Mouse (Mus musculus): ENCODE data around the gene Cldn5.

DNA sequence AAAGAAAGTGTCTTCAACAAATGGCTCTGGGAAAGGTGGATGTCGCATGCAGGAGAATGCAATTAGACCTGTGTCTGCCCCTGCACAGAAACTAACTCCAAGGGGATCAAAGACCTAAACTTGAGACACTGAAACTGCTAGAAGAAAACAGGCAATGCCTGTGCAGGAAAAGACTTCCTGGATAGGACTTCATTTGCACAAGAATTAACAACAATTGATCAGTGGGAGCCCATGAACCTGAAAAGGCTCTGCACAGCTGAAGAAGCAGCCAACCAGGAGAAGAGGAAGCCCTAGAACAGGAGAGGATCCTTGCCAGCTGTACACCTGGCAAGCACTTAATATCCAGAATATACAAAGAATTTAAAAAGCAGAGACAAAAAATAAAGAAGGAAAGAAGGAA is 7.1 kb upstream of the Cldn5 start:
- TF ChIP-seq CTCF (IDR thresholded peaks at IDR 0.05; ENCODE audit: extremely low read depth, insufficient read depth, insufficient read length, insufficient replicate concordance) (no peak), POLR2A (IDR thresholded peaks at IDR 0.05; ENCODE audit: low read depth, low read length) (no peak)
